Mouse (Mus musculus) bone marrow, adult 2 months (tissue): ENCODE data around the gene Dapl1. TPM values are rescaled to one million over a fixed set of nuclear protein-coding genes. Genes with fewer than 3 reads are reported as not detected.
A peak's percentile ranks its signal among the peaks of the same experiment; 100 is the strongest.

Experiments used
- H3K27ac ChIP-seq: fragments of 200-500 bp; 2 replicates; pipeline ENCODE4 v1.5.1; 2012; ENCODE audit warnings: low read depth, mild to moderate bottlenecking, control low read depth, inconsistent platforms, low read length; ENCODE audit not compliant: control insufficient read depth, poor library complexity, insufficient read depth
- H3K4me1 ChIP-seq: fragments of 200-500 bp; 2 replicates; pipeline ENCODE4 v1.6.1; 2011; ENCODE audit warnings: low read length; ENCODE audit not compliant: control insufficient read depth, insufficient read depth
- H3K4me3 ChIP-seq: fragments of 200-500 bp; replicated peaks from 2 replicates; pipeline ENCODE3; 2011; ENCODE audit warnings: mild to moderate bottlenecking, low read depth, low read length, control low read depth; ENCODE audit not compliant: control insufficient read depth
- CTCF ChIP-seq: fragments of 200-500 bp; IDR thresholded peaks from 2 replicates; pipeline ENCODE4 v1.5.1; 2011; ENCODE audit warnings: low read length, control low read depth; ENCODE audit not compliant: control insufficient read depth, insufficient read depth
- POLR2A ChIP-seq: fragments of 200-500 bp; IDR thresholded peaks from 2 replicates; pipeline ENCODE4 v1.6.1; 2011; ENCODE audit warnings: low read depth, mild to moderate bottlenecking, control low read depth, low read length, borderline replicate concordance; ENCODE audit not compliant: control insufficient read depth
- WGBS: fragments of 180-500 bp; shearing (Covaris S2); methylation state at CpG from one replicate; pipeline ENCODE4 v1.1.7; 2018; 5-methylcytosine and 5-hydroxymethylcytosine counted together
- polyA plus RNA-seq: library from polyadenylated mRNA; stranded (reverse); fragments of >200 nt; gene quantifications from 2 replicates; pipeline ENCODE4 v1.2.4, GENCODE M21; 2011; ENCODE audit warnings: low replicate concordance; ENCODE audit not compliant: missing spikeins, insufficient read depth, insufficient read length

Dapl1 gene
- 3.1 and 4.7 TPM in 2 replicates for polyA plus RNA-seq

DNA sequence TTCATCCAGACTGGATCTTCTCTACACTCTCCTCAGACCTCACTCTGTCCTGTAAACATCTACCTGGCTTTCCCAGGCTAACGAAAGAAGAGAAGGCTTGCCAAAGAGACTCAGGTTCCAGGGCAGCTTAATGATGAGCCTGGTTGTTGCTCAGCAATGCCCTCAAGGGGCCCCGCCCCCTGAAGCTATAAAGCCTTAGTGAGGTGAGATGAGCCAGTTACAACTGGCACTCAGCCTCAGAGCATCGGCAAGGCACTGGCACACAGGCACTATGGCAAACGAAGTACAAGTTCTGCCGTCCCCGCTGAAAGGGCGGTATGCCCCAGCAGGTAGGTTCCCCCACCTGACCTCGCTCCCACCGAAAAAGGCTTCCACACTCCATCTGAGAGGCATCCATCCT is at the start of gene Dapl1:
Gene Dapl1, plus strand, starts transcription at position 216 of the 400 bp plus-strand sequence.
- WGBS: 81% methylated on average over 9 of the region's 9 CpGs
- no peak within 1 kb of the TSS for H3K4me3 ChIP-seq
- H3K27ac ChIP-seq: no peak within 1 kb of the TSS
- no peak for TF ChIP-seq CTCF
- no peaks in the 10 kb centered on the region for H3K4me1 ChIP-seq

DNA sequence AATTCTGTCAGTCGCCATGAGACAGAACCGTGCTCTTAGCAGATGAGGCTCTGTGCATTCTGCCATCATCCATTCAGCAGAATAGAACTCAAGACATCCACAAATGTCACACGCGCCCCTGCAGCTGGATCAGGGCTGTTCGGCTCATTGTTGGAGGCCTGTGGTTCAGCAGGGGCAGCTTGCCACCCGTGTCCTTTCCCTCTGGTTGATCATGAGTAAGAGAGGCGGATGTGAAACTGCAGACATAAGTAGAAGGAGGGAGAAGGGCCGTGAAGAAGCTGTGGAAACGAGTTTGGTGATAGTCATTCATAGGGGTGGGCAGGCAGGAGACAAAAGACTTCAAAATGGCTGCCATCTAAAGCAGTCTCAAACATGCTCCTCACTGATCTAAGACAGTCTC is 49.6 kb upstream of the Dapl1 start:
- no peak for TF ChIP-seq POLR2A
- no peak for TF ChIP-seq CTCF
- Histone ChIP-seq H3K4me3 (no peak overlapping the region), H3K4me1 (no peaks in the 10 kb centered on the region), H3K27ac (no peak overlapping the region)
- WGBS: 82% methylated on average over 9 of the region's 9 CpGs

DNA sequence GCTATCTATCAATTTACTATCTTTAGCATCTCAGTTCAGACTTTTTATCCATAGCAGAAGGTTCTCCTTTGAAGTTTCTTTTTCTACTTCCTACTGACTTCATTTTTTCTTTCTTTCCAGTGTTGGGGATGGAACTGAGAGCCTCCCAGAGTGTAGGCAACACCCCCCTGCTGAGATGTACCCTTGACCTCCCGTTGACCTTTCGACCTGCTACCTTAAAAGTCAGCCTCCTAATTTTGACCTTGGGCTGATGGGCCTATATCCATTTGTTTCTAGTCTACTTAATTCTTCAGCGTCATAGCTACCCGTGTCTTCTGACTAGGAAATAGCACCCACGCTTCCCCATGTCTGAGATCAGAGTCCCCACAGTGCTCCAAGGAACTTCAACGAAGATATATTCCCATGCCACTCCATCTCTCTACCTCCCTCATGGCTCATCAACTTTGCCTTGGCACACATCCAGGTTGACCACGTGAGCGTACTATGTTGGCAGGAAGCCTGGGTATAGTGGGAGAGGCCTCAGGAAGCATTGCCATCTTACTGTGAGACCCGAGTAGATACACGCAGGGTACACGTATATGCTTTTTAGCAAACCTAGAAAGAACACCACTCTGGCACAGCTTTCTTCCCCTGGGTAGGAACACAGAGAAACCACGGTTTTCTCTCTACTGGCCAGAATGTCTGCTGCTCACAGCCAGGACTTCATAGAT is 46.6 kb upstream of the Dapl1 start:
- Histone ChIP-seq H3K4me1 (no peaks in the 10 kb centered on the region), H3K27ac (no peak overlapping the region), H3K4me3 (no peak overlapping the region)
- TF ChIP-seq CTCF: no peak
- no peak for TF ChIP-seq POLR2A
- WGBS: 35% methylated on average over 12 of the region's 12 CpGs

DNA sequence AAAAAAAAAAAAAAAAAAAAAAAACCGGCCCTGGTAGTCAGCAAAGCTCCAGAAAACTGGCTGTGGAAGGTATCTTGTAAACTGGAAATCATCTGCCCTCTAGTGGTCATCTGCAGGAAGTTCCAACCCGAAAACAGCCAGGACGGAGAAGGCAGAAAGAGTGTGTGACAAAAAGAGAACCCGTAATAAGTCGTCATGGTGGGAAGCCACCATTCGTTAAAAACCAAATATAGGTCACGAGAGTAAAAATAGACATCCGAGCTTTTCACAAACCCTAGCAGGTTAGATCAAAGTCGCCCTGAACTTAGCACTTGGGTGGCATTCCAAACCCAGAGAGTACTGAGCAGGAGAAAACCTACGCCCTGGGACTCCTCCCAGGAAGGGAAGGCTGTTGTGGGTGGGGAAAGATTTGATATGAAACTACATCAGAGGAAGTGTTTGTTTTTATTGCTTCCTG is 45.9 kb upstream of the Dapl1 start:
- 2% methylated on average over 10 of the region's 10 CpGs for WGBS
- TF ChIP-seq CTCF: peak; percentile 37
- TF ChIP-seq POLR2A: no peak
- H3K4me1 ChIP-seq: no peaks in the 10 kb centered on the region
- no peak overlapping the region for H3K4me3 ChIP-seq
- H3K27ac ChIP-seq: no peak overlapping the region

DNA sequence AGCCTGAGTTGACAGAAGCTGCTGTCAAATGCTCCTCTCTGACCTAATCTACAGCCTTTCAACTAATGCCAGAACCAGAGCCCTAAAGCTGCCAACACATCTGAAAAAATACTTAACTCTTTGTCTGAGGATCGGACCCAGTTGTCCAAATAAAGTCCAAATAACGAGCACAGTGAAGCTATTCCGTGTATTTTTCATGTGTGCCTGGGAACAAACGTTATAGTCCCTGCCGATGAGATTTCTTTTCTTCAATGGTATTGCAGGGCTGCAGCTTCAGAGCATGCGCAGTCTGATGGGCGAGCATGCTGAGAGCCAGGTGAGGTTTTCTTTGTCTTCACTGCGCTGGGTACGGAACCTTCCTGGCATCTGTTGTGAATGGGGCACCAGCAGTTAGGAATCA is 44.6 kb upstream of the Dapl1 start:
- Histone ChIP-seq H3K4me3 (no peak overlapping the region), H3K4me1 (no peaks in the 10 kb centered on the region), H3K27ac (no peak overlapping the region)
- 85% methylated on average over 9 of the region's 9 CpGs for WGBS
- TF ChIP-seq CTCF (no peak), POLR2A (no peak)

DNA sequence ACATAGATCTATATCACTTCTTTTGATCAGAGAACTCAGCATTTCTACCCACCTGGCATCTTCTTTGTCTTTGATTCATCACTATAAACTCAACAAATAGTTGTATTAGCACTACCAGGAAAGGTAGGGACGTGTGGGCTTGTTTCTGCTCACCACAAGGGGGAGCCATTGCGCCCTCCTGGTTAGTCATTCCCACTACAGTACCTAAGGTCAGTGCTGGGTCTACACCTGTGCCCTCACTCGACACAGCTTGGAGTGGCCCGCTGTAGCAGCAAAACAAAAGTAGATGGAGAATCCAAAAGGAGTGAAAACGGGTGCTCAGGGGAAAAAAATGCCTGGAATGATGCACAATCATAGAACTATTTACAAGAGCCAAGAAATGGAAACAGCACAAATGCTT is 44.0 kb upstream of the Dapl1 start:
- TF ChIP-seq POLR2A (no peak), CTCF (peak; percentile 84)
- H3K4me3 ChIP-seq: no peak overlapping the region
- no peaks in the 10 kb centered on the region for H3K4me1 ChIP-seq
- no peak overlapping the region for H3K27ac ChIP-seq
- WGBS: 32% methylated on average over 5 of the region's 5 CpGs

DNA sequence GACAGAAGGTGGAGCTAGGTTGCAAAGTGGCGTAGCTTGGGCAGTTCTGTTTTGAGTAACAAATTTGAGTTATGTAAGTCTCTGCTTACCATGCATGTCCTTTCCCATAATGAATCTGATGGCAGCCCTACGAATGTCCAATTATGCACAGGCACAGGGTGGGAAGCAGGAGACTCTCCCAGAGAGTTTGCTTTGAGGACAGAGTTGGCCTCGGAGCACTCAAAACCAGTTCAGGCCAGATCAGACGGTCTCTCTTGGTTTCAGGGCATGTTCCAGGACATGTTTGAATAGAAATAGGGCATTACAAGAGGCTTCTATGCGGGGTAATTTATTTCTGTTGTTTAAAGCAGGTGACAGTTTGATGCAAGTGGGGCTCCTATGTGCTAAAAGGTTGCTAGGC is 42.8 kb upstream of the Dapl1 start:
- no peak overlapping the region for H3K4me3 ChIP-seq
- TF ChIP-seq CTCF: no peak
- TF ChIP-seq POLR2A: no peak
- H3K4me1 ChIP-seq: no peaks in the 10 kb centered on the region
- no peak overlapping the region for H3K27ac ChIP-seq
- 73% methylated on average over 5 of the region's 5 CpGs for WGBS

DNA sequence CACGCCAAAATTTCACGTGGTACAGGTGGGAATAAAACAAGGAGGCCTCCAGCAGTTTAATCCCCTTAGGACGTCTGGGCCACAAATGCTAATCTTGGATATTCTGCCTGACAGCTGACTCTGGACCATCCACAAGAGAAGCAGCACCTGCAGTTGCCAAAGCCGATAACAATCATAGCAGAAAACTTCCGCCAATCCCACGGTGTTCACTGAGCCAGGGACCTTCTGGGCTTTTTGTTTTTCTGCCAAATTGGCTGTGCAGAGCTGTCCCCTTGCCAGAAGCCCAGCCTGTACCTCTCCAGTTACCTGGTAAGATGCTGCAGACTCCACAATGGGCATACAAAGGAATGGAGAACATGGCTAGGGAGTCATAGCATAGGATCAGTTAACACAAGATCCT is 37.8 kb upstream of the Dapl1 start:
- H3K4me3 ChIP-seq: no peak overlapping the region
- no peak overlapping the region for H3K27ac ChIP-seq
- TF ChIP-seq CTCF (no peak), POLR2A (no peak)
- 75% methylated on average over 6 of the region's 6 CpGs for WGBS
- H3K4me1 ChIP-seq: no peaks in the 10 kb centered on the region

DNA sequence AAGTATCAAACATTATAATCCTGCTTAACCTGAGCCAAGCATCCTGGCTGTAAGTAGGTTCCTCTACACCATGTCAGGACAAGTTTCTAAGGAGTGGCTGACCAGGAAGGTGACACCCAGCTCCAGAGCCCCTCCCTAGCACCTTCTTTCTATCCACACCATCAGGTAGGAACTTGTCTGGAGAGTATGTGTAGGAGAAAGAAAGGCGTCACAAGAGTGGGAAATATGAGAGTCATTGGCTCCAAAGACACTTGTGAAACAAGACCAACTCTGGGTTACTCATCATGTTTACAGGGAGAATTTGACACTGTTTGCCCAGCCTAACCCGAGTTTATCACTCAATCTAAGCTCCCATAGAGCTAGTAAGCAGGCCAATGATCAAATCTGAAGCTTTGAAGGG is 36.7 kb upstream of the Dapl1 start:
- no peak for TF ChIP-seq CTCF
- no peak for TF ChIP-seq POLR2A
- no peak overlapping the region for H3K4me3 ChIP-seq
- no peak overlapping the region for H3K27ac ChIP-seq
- no peaks in the 10 kb centered on the region for H3K4me1 ChIP-seq
- WGBS: 60% methylated on average over 2 of the region's 2 CpGs
